Mouse (Mus musculus): ENCODE measurements around the gene Esam. TPM values are rescaled to one million over a fixed set of nuclear protein-coding genes. Genes with fewer than 3 reads are reported as not detected.

Esam gene
- total RNA-seq, 4 experiments from 2014 or later: 14.7 to 24.6 (median 18.6) TPM

DNA sequence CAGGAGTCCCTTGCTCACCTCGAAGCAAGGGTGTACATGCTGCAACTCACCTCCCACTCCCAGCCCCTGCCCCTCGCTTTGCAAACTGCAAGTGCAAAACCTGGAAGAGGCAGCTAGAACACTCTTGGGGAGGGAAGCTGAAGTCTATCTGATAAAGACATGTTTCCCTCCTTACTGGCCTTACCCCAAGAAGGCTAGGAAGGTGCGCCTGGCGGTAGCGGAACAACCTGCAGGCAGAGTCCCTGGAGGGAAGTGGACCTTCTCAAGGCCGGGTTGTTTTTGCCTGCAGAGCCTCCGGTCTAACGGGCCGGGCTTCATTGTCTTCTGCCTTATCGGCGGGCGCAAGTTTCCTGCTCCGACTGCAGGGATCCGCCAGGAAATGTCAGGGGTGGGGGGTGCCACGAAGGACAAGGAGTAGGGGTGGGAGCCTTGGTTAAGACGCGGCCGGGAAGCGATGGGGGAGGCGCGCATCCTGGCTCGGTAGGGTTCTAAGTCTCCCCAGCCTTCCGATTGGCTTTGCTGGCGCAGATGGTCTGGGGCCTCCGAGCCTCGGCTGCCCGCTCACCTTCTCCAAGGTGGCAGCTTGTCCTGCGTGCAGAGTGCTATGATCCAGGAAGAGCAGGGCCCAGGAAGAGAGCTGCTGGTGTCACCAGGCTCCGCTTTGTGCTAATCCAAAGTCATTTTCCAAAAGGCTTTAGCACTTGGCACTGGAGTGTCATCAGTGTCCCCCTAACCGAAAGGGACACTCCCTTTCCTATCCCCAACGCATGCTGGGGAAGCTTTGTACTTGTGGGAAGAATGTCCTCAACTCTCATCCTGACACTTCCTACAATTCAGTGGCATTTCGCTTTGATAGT lies 2.4 kb downstream of the Esam start:
- no peak for DNase-seq (ENCODE audit: low spot score in 2 of 2)

DNA sequence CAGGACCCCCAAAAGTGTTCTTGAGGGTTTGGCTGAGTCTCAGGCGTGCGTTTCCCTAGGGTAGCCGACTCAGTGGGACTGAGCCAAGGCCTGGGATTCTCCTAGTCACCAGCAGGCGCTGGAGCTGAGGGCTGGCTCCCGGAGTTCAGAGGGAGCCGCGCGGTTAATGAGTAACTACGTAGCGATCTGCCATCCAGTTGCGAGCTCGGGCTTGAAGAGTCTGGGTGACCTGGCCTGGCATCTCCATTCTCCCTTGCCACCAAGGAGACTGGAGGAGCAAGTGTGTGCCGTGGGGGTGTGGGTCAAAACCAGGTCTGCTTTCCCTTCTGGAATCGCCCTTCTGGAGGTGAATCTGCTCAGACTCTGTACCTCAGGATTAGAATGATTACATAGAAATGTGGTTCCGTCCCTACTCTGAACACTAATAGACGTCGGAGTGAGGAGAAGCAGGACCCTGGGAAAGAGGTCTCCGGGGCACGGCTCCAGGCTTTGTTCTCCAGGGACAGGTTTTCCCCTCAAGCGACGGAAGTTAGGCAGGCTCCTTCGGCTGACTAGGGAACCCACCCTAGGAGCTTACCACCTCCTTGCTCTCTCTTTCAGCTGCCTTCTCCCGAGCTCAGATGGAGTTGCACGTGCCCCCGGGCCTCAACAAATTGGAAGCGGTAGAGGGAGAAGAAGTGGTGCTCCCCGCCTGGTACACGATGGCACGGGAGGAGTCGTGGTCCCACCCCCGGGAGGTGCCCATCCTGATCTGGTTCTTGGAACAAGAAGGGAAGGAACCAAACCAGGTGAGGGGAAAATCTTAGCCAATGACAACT lies 3.2 kb downstream of the Esam start:
- no peak for DNase-seq (ENCODE audit: low spot score in 2 of 2)

DNA sequence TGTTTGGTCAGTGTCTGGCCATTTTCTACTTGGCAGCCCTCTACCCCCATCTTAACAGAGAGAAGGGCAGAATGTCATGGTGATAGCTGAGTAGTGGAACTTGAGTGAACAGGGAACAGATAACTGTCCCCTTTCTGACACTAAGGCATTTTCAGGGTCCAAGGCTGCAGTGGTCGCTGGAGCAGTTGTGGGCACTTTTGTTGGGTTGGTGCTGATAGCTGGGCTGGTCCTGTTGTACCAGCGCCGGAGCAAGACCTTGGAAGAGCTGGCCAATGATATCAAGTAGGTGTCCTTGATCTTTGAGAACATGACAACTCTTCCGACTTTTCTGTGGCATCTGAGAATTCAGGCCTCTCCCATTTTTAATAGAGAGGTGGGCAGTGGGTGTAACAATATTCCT lies 9.0 kb downstream of the Esam start:
- no peak for DNase-seq (ENCODE audit: low spot score in 2 of 2)

DNA sequence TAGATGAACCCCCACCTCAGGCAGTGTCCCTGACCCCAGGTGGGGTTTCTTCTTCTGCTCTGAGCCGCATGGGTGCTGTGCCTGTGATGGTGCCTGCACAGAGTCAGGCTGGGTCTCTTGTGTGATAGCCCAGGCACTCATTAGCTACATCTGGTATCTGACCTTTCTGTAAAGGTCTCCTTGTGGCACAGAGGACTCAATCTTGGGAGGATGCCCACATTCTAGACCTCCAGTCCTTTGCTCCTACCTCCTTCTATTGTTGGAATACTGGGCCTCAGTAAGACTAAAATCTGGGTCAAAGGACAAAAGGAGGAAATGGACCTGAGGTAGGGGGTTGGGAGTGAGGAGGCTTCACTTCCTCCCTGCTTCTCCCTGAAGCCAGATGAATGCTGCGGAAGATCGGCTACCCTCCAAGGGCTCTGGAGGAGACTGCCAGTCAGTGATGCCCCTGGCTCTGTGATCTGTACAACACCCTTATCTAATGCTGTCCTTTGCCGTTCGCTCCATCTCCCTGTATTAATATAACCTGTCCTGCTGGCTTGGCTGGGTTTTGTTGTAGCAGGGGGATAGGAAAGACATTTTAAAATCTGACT lies 9.9 kb downstream of the Esam start:
- no peak for DNase-seq (ENCODE audit: low spot score in 2 of 2)

DNA sequence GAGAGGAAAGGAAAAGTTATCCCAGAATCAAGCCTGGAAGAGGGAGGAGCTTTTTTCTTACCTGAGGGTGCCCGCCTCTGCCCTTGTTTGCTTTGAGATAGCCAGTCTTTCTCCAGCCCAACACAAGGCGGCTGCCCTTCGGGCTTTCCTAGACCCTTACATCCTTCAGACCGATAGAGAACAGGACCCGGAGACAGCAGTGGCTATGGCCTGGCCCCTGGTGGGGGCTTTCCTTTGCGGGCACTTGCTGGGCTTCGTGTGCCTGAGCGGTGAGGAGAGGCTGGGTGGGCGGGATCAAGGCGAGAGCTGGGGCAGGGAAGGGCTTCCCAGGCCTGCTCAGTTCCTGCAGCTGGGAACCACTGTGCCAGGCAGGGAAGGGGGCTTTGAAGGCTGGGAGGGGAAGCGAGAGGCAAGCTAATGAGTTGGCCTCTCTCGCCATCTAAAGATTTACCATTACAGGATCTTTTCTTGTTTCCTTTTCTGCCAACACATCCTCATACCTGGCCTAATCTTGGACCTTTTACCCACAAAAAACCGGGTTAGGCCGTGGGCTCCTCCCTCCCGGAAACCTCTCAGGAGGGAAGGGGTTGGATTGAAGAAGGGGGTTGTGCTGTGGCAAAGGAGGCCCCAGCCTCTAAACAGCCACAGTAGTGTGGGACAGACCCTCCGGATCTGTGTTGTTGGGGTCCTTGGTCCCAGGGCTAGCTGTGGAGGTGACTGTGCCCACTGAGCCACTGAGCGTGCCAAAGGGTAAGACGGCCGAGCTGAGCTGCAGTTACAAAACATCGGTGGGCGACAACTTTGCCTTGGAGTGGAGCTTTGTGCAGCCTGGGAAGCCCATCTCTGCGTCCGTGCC lies 11.5 kb downstream of the Esam start, which contains the start of gene Vsig2:
TSS of gene Vsig2 (plus strand) at position 86 of the 856 bp plus-strand sequence.
- DNase-seq (ENCODE audit: low spot score in 2 of 2): no peak

DNA sequence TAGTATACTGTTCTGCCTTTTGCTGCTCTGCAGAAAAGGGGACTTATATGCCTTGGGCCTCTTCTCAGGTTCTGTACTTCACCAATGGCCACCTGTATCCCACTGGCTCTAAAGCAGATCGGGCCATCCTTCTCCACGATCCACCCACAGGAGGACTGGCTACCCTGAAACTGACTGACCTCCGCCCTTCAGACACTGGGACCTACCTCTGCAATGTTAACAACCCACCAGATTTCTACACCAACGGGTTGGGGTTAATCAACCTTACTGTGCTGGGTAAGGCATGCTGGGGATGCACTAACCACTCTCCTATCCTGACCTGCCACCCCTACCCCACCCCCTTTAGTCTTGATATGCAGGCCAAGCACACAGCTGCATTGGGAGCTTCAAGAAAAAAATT lies 12.3 kb downstream of the Esam start:
- DNase-seq (ENCODE audit: low spot score in 2 of 2): no peak

DNA sequence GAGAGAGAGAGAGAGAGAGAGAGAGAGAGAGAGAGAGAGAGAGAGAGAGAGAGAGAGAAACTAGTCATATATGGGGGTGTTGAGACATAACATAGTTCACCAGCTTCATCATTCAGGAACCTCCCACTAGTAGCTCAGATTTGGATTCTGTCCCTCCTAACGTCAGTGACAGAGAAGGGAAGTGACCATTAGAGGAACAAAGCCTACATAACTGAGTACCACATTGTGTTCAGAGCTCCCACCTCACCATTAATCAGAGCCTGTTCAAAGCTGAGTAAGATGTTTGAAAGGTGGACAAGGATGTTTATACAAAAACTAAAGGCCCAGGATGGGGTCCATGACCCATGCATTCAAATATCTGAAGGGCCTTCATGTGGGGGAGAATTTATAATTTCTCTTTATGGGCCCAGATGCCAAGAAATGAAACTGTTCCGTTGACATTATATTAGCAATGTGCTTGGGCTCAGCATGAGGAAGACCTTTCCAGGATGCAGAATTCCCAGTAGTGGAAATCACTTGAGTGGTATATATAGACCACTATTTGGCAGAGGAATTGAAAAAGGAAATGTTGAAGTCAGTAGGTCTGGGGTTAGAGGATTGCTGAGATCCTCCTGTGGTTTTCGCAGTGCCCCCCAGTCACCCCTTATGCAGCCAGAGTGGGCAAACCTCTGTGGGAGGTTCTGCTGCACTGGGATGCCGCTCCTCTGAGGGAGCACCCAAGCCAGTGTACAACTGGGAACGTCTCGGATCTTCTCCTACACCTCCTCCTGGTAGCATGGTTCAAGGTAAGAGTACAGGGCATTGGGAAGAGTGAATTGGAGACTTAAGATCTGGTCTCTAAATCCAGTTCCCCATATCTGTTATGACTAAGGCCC lies 13.1 kb downstream of the Esam start:
- DNase-seq (ENCODE audit: low spot score in 2 of 2): no peak

DNA sequence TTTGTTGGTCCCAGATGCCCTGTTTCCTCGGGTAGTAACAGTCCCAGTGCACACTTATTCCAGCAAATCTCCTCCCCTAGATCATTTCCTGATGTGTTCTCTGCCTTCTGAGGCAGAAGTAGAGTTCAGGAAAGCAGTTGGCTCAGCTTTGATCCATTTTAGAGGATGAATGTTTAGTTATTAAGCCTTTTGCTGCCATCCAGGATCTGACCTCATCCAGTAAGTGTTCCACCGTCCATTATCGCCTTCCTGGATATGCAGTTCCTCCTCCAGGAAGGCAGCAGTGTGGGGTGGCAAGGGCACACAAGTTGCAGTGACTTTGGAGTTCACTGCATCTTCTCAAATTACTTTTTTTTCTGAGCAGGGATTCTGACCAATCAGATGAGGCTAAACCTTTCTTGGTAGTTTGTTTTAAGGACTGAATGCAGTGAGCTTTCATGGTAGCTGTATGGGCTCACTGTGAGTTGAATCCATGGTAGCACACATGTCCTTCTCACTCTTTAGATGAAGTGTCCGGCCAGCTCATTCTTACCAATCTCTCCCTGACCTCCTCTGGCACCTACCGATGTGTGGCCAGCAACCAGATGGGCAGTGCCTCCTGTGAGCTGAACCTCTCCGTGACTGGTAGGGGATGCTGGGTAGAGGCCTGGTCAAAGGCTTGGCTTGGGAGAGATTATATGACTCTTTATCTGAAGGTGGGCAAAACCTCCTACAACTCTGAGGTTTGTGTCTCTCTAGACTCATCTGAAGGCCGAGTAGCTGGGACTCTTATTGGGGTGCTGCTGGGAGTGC lies 14.2 kb downstream of the Esam start:
- DNase-seq (ENCODE audit: low spot score in 2 of 2): no peak

DNA sequence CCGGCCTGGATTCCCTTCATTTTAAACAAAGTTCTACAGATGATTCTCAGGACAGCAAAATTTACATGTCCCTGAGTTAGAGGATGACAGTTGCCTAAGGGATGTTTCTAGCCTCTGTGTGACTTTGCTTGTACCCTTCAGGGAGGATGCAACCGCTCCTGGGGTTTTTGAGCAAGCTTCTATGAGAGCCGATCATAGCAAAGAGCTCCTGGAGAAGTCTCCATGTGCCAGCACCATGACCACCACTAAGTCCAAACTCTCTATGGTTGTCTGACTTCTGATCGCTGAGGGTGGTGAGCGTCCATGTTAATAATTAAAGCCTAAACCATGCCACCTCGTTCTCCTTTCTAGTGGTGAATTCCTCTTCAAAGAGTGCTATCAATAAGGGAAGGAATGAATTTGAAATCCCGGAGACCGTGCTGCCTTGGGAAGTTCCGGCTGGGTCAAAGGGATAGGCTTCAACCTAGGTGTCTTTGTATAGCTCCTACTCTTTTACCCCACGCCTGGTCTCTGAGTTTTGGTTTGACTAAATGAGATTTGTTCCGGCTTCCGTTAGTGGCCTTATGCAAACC lies 16.1 kb downstream of the Esam start:
- no peak for DNase-seq (ENCODE audit: low spot score in 2 of 2)

DNA sequence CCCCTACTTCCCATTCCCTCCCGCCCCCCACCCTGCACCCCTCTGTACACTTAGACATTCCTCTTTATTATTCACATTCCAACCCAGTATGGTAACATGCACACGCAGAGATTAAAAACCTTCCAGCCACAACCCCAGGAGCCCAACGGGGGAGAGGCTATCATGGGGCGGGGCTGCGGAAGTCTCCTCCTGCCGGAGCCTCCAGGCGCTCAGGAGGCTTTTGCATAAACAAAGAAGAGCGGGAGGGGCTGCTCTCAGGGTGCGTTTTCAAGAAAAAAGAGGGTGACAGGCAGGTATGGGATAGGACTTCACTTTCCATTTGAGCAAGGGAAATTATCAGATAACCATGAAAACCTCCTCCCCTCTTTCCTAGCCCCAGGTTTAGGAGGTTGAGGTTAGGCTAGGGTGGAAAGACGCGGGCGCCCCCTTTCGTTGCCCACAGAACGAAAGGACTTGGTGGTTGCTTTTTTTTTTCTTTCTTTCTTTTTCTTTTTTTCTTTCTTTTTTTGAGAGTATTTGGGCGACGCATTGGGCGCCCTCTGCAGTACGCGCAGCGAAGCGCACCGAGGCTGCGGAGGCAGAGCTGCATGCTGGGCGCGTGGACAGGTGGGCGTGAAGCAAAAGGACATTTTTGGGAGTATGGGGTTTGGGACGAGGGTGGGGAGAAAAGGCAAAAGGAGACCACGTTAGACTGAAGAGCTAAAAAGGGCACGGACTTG lies 16.7 kb downstream of the Esam start:
- peak in 1 of 2 experiments; percentile 78 for DNase-seq (ENCODE audit: low spot score in 2 of 2)

DNA sequence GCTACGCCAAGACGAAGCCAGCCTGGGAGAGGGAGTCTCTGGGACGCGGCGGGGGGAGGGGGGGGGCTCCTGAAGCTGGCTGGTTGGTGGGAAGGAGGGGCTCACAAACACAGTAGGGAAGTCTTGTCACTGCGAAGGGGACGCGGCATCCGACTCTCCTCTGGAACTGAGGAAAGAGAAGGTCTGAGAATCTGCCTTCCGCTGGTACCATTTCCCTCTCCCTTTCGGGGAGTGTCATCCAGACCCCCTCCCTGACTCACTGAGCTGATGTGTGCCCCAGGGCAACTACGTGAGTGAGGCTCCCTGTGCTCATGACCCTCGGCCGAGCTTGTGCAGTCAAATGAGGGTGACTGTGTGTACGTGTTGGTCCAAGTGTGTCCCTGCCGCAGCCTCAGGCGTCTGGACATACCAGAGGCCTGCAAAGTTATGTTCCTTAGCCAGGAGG lies 17.3 kb downstream of the Esam start:
- DNase-seq (ENCODE audit: low spot score in 2 of 2): no peak

DNA sequence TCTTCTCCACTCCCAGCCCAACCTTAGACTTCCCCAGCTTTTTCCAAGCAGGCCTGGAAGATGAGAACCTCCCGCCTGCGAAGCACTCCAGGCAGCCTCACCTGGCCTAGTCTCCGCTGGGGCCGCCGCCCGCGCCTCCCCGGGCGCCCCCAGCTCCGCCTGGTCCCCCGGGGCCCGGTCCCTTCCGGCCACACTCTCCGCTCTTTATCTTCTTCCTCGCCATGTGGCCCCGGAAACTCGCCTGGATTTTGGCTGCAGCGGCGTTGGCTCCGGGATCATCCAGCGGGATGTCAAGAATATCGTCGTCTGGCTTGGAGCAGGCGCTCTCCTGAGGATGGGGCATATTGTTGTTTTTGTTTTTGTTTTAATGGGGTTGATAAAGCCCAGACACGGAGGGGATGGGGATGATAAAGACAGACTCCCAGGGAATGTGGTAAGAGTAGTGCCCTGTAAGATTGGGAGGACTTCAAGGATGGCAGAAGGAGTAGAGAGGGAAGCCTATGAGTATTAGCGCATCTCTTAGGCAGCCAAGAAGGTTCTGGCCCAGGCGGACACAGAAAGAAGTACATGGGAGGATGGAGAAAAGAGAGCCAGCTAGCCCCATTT lies 18.1 kb downstream of the Esam start:
- DNase-seq (ENCODE audit: low spot score in 2 of 2): no peak

DNA sequence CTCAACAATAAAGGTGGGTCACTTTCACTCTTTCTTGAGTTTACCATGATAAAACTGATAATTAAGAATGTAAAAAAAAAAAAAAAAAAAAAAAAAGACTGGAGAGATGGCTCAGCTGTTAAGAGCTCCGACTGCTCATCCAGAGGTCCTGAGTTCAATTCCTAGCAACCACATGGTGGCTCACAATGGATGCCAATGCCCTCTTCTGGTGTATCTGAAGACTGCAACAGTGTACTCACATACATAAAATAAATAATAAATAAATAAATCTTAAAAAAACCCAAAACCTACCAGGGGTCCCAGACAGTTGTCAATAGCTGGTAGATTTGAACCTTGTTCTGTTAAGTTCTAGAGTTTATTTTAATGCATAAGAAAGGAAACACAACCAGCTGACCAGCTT lies 19.0 kb downstream of the Esam start:
- no peak for DNase-seq (ENCODE audit: low spot score in 2 of 2)

DNA sequence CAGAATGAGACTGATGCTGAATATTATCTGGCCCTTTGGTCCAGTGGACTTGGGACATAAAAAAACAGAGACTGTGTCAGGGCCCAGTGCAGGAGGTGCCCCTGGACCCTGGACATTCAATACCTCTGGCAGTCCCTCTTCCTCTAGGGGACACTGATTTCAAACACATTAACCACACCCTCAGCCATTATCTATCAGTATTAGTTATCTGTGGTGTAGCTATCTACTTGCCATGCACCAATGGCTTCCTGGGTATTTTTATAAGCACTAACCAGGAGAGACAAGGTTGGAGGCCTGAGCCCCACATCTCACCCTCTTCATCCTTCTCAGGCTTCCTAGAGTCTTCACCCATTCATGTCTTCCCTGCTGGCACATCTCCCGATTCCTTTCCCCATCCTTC lies 22.6 kb downstream of the Esam start:
- DNase-seq (ENCODE audit: low spot score in 2 of 2): no peak

DNA sequence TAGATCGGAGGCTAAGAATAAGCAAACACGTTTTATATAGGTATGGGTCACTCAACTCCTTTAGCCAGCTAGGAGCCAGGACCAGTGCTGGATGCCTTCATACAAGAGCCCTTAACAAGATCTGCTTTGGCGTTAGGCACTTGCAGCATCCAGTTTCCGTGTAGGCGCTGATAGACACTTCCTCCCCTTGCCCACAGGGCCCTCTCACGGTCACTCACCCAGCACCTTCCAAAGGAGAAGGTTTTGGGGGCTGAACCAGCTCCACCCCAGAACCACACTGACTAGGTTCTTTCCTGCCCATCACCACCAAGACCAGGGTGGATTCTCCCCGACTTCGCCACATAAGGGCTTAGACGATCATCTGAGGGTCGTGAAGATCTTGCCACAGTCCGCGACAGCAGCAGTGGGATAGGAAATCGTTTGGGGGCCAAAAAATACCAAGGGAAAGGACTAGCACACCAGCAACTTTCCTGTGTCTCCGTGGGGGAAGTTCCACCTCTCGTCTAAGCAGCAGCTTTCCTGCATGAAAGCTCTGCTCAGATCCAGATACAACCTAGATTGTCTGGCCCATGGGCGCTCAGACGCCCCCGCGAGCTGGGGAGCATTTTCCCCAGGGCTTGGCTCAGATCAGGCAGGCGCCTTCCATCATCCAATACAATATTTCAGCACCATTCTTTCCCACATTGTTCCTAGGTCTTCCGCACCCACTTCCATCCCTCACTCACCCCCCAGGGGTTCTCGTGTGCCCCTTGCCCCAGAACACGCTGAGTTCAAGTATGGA lies 24.1 kb downstream of the Esam start:
- DNase-seq (ENCODE audit: low spot score in 2 of 2): no peak

DNA sequence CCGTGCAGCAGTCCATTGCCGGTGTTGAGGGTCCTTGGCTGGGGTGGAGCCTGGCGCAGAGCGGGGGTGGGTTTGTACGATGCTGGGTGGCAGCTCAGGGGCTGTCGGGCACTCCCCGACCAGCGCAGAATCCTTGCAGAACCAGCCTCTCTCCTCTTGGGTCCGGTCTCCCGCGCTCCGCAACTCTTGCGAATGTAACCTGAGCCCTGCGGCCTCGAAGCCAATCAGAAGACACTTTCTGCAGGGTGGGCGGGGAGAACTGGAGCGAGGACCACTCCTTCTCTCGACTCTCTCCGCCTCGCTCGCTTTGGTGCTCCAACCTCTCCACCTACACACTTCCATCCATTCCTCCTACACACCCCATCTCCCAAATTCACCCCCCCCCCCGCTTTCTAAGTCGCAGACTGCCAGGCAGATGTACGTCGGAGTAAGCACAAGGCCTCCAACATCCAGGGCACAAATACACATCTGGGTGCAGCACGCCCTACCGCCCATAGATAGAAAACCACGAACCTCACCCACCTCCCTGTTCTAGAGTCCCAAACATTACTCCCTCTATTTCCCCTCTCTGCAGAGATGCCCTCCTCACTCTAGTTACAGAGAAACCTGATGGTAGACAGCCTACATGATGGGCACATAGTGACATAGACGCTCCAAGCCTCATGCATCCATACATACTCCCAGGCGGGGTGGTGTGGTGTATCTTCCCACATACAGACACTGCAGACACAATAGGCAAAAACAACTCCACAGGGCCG lies 24.8 kb downstream of the Esam start, which contains the start of gene Nrgn:
TSS of gene Nrgn (minus strand) at position 369 of the 758 bp plus-strand sequence.
- peak; percentile 86 to 88 for DNase-seq (ENCODE audit: low spot score in 2 of 2)

All from layer of hippocampus, adult 8-10 months (tissue).